17 mouse cellular contexts compared by ENCODE assay signal in the genomic region with DNA sequence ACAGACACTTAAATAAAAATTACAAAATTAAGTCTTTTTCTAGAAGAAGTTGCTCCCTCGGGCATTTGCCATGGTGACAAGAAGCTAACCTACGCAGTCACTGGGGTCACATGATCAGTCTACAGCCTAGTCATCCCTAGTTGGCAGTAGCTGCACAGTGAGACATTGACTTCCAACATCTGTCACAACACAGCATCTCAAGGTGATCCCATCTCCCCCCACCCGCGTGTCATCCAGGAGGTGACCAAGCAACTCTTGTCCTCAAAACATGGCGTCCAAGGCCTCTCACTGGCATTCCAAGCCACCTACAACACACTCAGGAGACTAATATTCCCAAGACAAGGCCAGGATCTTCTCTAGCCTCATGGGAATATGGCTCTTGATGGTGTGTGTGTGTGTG. TPM values are rescaled to one million over a fixed set of nuclear protein-coding genes. Genes with fewer than 3 reads are reported as not detected.
"Had no signal": no experiment of that assay in that cellular context is flagged by ENCODE, and none has a peak within 500 bp of the region (broad histone marks: within the 10 kb centered on the region; RNA-seq: fewer than 3 reads in every experiment).

No protein-coding gene starts in this region.

- H3K36me3 ChIP-seq: midbrain, embryonic 13.5 days; midbrain, embryonic 15.5 days; neural tube, embryonic 12.5 days; stomach, embryonic 15.5 days had no signal

- H3K4me1 ChIP-seq: neural tube, embryonic 12.5 days; stomach, embryonic 15.5 days had no signal

- H3K27ac ChIP-seq: midbrain, embryonic 13.5 days; midbrain, embryonic 15.5 days; neural tube, embryonic 12.5 days; stomach, embryonic 15.5 days; stomach, postnatal 0 days had no signal

- DNase-seq: lung, adult 18-20 months; lung, embryonic 14.5 days; lung, postnatal 10 days; lung, postnatal 4 days; right cerebral cortex, postnatal 14 days; thymus, adult 2 months; thymus, postnatal 25 days; thymus, postnatal 4 days had no signal

- H3K27me3 ChIP-seq: midbrain, embryonic 13.5 days; midbrain, embryonic 15.5 days; neural tube, embryonic 12.5 days; stomach, embryonic 15.5 days had no signal

- H3K9me3 ChIP-seq: midbrain, embryonic 13.5 days; midbrain, embryonic 15.5 days; neural tube, embryonic 12.5 days; stomach, embryonic 15.5 days had no signal

- H3K4me3 ChIP-seq: midbrain, embryonic 13.5 days; midbrain, embryonic 15.5 days; neural tube, embryonic 12.5 days; stomach, embryonic 15.5 days had no signal

RNA-seq across cellular contexts. Expression of gene Atp2b2, which starts 48.2 kb away (rescaled TPM):
- total RNA-seq: megakaryocyte, adult 5-6 weeks; megakaryocyte-erythroid progenitor cell, adult 5-6 weeks; monocyte, adult 5-6 weeks; neutrophil, adult 5-6 weeks had no signal
